Mouse (Mus musculus): ENCODE data around the gene Sec31a.

Sec31a gene

GRCm38 (mm10) chr5:100349287-100350215 is 66.5 kb downstream of the Sec31a start:
- no peak for DNase-seq (ENCODE audit: low spot score)

- no peak for DNase-seq (ENCODE audit: low spot score)
Observed at GRCm38 (mm10) chr5:100345118-100345517, 70.9 kb downstream of the Sec31a start.

GRCm38 (mm10) chr5:100343087-100343486 is 72.9 kb downstream of the Sec31a start:
- DNase-seq (ENCODE audit: low spot score), result no peak

- no peak for DNase-seq (ENCODE audit: low spot score)
Observed at GRCm38 (mm10) chr5:100342422-100342821, 73.6 kb downstream of the Sec31a start.

- DNase-seq (ENCODE audit: low spot score), result no peak
Observed at GRCm38 (mm10) chr5:100341042-100341441, 75.0 kb downstream of the Sec31a start.

GRCm38 (mm10) chr5:100337852-100338251 is 78.2 kb downstream of the Sec31a start:
- no peak for DNase-seq (ENCODE audit: low spot score)

GRCm38 (mm10) chr5:100336876-100337275 is 79.2 kb downstream of the Sec31a start:
- DNase-seq (ENCODE audit: low spot score), result no peak

GRCm38 (mm10) chr5:100335581-100336080 is 80.4 kb downstream of the Sec31a start:
- DNase-seq (ENCODE audit: low spot score), result no peak

- no peak for DNase-seq (ENCODE audit: low spot score)
Observed at GRCm38 (mm10) chr5:100334686-100335085, 81.3 kb downstream of the Sec31a start.

GRCm38 (mm10) chr5:100333607-100334380 is 82.2 kb downstream of the Sec31a start:
- no peak for DNase-seq (ENCODE audit: low spot score)

GRCm38 (mm10) chr5:100332300-100333004 is 83.6 kb downstream of the Sec31a start:
- no peak for DNase-seq (ENCODE audit: low spot score)

- DNase-seq (ENCODE audit: low spot score), result no peak
Observed at GRCm38 (mm10) chr5:100331636-100332035, 84.4 kb downstream of the Sec31a start.

- peak; percentile 37 for DNase-seq (ENCODE audit: low spot score)
Observed at GRCm38 (mm10) chr5:100322081-100322480, 94.0 kb downstream of the Sec31a start.

GRCm38 (mm10) chr5:100317842-100318241 is 98.2 kb downstream of the Sec31a start:
- no peak for DNase-seq (ENCODE audit: low spot score)

- no peak for DNase-seq (ENCODE audit: low spot score)
Observed at GRCm38 (mm10) chr5:100317010-100317409, 99.0 kb downstream of the Sec31a start.

GRCm38 (mm10) chr5:100315646-100316045 is 100.4 kb downstream of the Sec31a start:
- no peak for DNase-seq (ENCODE audit: low spot score)

GRCm38 (mm10) chr5:100312391-100312790 is 103.6 kb downstream of the Sec31a start:
- DNase-seq (ENCODE audit: low spot score), result no peak
